Mouse (Mus musculus) fibroblast of lung, adult 2 months (primary cell): ENCODE results near the gene Insrr.
"Not testable (repeated sequence)": the region's sequence is repeated elsewhere in the genome, so short reads cannot be mapped to it uniquely, and the experiment has no call there.

ENCODE experiments used
- DNase-seq: peaks from one replicate; pipeline ENCODE4 v3.0.0-alpha.2; 2011; ENCODE audit warnings: low read depth

Gene Insrr

GRCm38 (mm10) chr3:87778283-87778682 is 18.5 kb upstream of the Insrr start:
- no peak for DNase-seq

GRCm38 (mm10) chr3:87779086-87779485 is 17.7 kb upstream of the Insrr start:
- no peak for DNase-seq

- no peak for DNase-seq
Measured at GRCm38 (mm10) chr3:87783282-87784023, 13.3 kb upstream of the Insrr start.

GRCm38 (mm10) chr3:87785156-87785555 is 11.6 kb upstream of the Insrr start:
- DNase-seq, result no peak

- DNase-seq, result no peak
Measured at GRCm38 (mm10) chr3:87785626-87786214, 11.0 kb upstream of the Insrr start.

- DNase-seq, result no peak
Measured at GRCm38 (mm10) chr3:87789248-87789647, 7.5 kb upstream of the Insrr start.

- no peak for DNase-seq
Measured at GRCm38 (mm10) chr3:87789768-87790167, 7.0 kb upstream of the Insrr start.

GRCm38 (mm10) chr3:87794922-87795325 is 1.8 kb upstream of the Insrr start, which contains the start of gene Ntrk1:
Gene Ntrk1 (minus strand): TSS chr3:87795162.
- DNase-seq, result no peak

GRCm38 (mm10) chr3:87795336-87796277 is 1.1 kb upstream of the Insrr start:
- DNase-seq, result peak; percentile 4

GRCm38 (mm10) chr3:87801681-87802080 is 4.9 kb downstream of the Insrr start:
- DNase-seq, result no peak

- no peak for DNase-seq
Measured at GRCm38 (mm10) chr3:87804038-87804677, 7.4 kb downstream of the Insrr start.

GRCm38 (mm10) chr3:87809322-87809962 is 12.7 kb downstream of the Insrr start:
- no peak for DNase-seq

GRCm38 (mm10) chr3:87811297-87811696 is 14.5 kb downstream of the Insrr start:
- DNase-seq, result no peak

- no peak for DNase-seq
Measured at GRCm38 (mm10) chr3:87812413-87812812, 15.7 kb downstream of the Insrr start.

GRCm38 (mm10) chr3:87812873-87813272 is 16.1 kb downstream of the Insrr start:
- DNase-seq, result no peak

- DNase-seq, result no peak
Measured at GRCm38 (mm10) chr3:87816166-87816565, 19.4 kb downstream of the Insrr start.

GRCm38 (mm10) chr3:87816646-87817093 is 19.9 kb downstream of the Insrr start:
- DNase-seq, result peak; percentile 45

- no peak for DNase-seq
Measured at GRCm38 (mm10) chr3:87818226-87818625, 21.5 kb downstream of the Insrr start.

GRCm38 (mm10) chr3:87824206-87824605 is 27.5 kb downstream of the Insrr start, which contains the start of gene Pear1:
Gene Pear1 (minus strand): TSS chr3:87824306.
- not testable (repeated sequence) for DNase-seq

GRCm38 (mm10) chr3:87828435-87828834 is 31.7 kb downstream of the Insrr start:
- DNase-seq, result no peak

- DNase-seq, result no peak
Measured at GRCm38 (mm10) chr3:87829025-87829424, 32.3 kb downstream of the Insrr start.
